Mouse (Mus musculus) frontal cortex, adult (tissue): Measurements from ENCODE around the gene Zc3h7b.

Experiments used
- ATAC-seq: cut with Nextera tagmentation; 2 replicates; pipeline ENCODE4 v1.9.2; 2017; ENCODE audit warnings: mild to moderate bottlenecking, moderate library complexity, mixed read lengths; ENCODE audit not compliant: low TSS enrichment

Gene Zc3h7b

GRCm38 (mm10) chr15:81814716-81815370 lies 70.0 kb downstream of the Zc3h7b start:
- ATAC-seq, result no peak

- no peak for ATAC-seq
Observed at GRCm38 (mm10) chr15:81818404-81818803, 73.5 kb downstream of the Zc3h7b start.

- no peak for ATAC-seq
Observed at GRCm38 (mm10) chr15:81822631-81823030, 77.8 kb downstream of the Zc3h7b start.

GRCm38 (mm10) chr15:81824832-81825231 lies 80.0 kb downstream of the Zc3h7b start:
- ATAC-seq, result no peak

GRCm38 (mm10) chr15:81828426-81829207 lies 83.8 kb downstream of the Zc3h7b start:
- ATAC-seq, result no peak

- no peak for ATAC-seq
Observed at GRCm38 (mm10) chr15:81829208-81829580, 84.3 kb downstream of the Zc3h7b start.

- no peak for ATAC-seq
Observed at GRCm38 (mm10) chr15:81830530-81830929, 85.7 kb downstream of the Zc3h7b start.

- peak; percentile 64 for ATAC-seq
Observed at GRCm38 (mm10) chr15:81831136-81831825, 86.4 kb downstream of the Zc3h7b start.

GRCm38 (mm10) chr15:81832219-81832618 lies 87.4 kb downstream of the Zc3h7b start:
- ATAC-seq, result no peak

GRCm38 (mm10) chr15:81833481-81833880 lies 88.6 kb downstream of the Zc3h7b start:
- ATAC-seq, result no peak

GRCm38 (mm10) chr15:81834171-81834841 lies 89.4 kb downstream of the Zc3h7b start:
- ATAC-seq, result no peak

- ATAC-seq, result no peak
Observed at GRCm38 (mm10) chr15:81835007-81835880, 90.4 kb downstream of the Zc3h7b start.

- ATAC-seq, result peak; percentile 85
Observed at GRCm38 (mm10) chr15:81836124-81836821, 91.4 kb downstream of the Zc3h7b start.

- no peak for ATAC-seq
Observed at GRCm38 (mm10) chr15:81836966-81837920, 92.4 kb downstream of the Zc3h7b start.

GRCm38 (mm10) chr15:81838554-81839235 lies 93.8 kb downstream of the Zc3h7b start:
- ATAC-seq, result no peak

GRCm38 (mm10) chr15:81839634-81840033 lies 94.8 kb downstream of the Zc3h7b start:
- ATAC-seq, result 0 out of 2 replicates have a peak, but pooled peaks have one; percentile 14

GRCm38 (mm10) chr15:81840306-81840705 lies 95.4 kb downstream of the Zc3h7b start:
- ATAC-seq, result no peak

- no peak for ATAC-seq
Observed at GRCm38 (mm10) chr15:81842275-81842674, 97.4 kb downstream of the Zc3h7b start.
